Mouse (Mus musculus): ENCODE measurements at regions not wholly inside any gene's neighbourhood (a gene's known extent, or its start where the extent isn't known, plus 50 kb on each side); places are given as distances from the start of the nearest gene placed in this dataset.
"Not testable (repeated sequence)": the region's sequence is repeated elsewhere in the genome, so short reads cannot be mapped to it uniquely, and the experiment has no call there.

DNA sequence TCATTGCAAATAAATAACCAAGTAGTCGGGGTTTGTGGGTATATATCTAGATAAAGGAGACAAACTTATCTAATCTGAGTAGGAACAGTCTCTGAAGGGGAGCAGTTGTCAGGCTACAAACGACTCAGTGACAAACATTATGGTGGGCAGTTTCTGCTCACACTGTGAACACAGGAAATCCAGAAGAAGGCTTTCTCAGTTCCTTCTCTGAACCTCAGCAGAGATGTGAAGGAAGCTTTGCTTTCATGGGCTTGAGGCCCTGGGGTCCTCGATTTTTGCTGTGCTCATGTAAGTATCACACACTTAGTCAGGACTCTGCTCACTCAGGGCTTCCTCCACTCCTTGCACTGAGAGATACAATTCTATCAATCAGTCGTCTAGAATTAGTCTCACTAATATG is 994.7 kb upstream of the Foxg1 start:
- Histone ChIP-seq H3K4me3 (ENCODE audit: low read length) (no peak overlapping the region), H3K9me3 (ENCODE audit: low read length) (no peaks in the 10 kb centered on the region), H3K4me2 (replicated peaks; ENCODE audit: low read depth, low read length) (no peak overlapping the region), H3K9ac (replicated peaks; ENCODE audit: low read length) (no peak overlapping the region), H3K4me1 (ENCODE audit: insufficient read depth, low read length) (no peaks in the 10 kb centered on the region), H3K27me3 (ENCODE audit: insufficient read depth, low read length) (no peaks in the 10 kb centered on the region), H3K27ac (ENCODE audit: low read length) (no peak overlapping the region), H3K36me3 (ENCODE audit: insufficient read depth, low read length) (no peaks in the 10 kb centered on the region)
- ATAC-seq (ENCODE audit: low FRiP score, low TSS enrichment): no peak
- WGBS: 69% methylated on average over 4 of the region's 4 CpGs

DNA sequence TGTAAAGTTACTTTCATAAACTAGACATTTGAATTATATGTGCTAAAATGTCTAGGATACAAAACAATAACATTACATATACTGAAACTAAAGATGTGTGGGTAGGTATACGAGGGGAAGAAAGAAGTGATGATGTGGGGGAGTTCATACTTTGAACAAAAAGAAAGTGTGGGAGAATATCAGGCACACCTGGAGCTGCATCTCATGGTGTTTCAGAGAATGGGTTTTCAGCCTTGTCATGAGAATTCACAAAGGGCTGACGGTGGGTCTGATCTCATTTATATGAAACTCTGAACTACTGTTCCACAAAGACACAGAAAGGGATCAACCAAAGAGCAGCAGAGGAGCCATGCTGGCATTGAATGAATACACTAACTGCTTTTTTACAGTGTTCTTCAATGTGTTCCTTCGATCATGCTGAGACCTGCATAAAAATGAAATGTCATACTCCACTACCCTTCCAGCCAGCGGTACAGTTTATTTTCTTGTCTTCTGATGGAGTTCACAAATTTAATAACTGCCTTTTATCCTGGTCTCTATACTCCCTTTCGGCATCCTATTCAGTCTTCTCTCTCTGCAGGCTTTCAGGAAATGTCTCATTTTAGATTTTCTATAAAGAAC is 994.2 kb upstream of the Foxg1 start:
- Histone ChIP-seq H3K9ac (replicated peaks; ENCODE audit: low read length) (no peak overlapping the region), H3K4me1 (ENCODE audit: insufficient read depth, low read length) (no peaks in the 10 kb centered on the region), H3K4me3 (ENCODE audit: low read length) (no peak overlapping the region), H3K4me2 (replicated peaks; ENCODE audit: low read depth, low read length) (no peak overlapping the region), H3K36me3 (ENCODE audit: insufficient read depth, low read length) (no peaks in the 10 kb centered on the region), H3K27ac (ENCODE audit: low read length) (no peak overlapping the region), H3K27me3 (ENCODE audit: insufficient read depth, low read length) (no peaks in the 10 kb centered on the region), H3K9me3 (ENCODE audit: low read length) (no peaks in the 10 kb centered on the region)
- WGBS: 78% methylated on average over 5 of the region's 5 CpGs
- no peak for ATAC-seq (ENCODE audit: low FRiP score, low TSS enrichment)

DNA sequence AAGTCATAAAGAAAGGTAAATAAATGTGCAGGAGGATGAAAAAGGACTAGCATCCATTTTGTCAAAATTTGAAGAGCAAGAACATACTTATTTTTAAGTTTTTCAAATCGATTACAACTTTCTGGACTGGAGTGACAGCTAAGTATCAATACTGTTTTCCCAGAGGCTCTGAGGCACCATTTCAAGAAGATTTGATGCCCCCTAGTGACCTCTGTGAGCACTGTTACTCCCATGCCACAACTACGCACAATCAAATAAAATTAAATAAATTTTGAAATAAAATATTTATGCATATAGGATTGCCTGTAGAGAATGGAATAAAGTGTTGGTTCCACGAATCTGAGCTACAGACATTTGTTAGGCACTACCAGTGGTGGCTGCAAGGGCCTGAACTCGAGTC is 991.5 kb upstream of the Foxg1 start:
- H3K27ac ChIP-seq (ENCODE audit: low read length): no peak overlapping the region
- ATAC-seq (ENCODE audit: low FRiP score, low TSS enrichment): no peak
- H3K4me3 ChIP-seq (ENCODE audit: low read length): no peak overlapping the region
- H3K4me1 ChIP-seq (ENCODE audit: insufficient read depth, low read length): no peaks in the 10 kb centered on the region
- H3K27me3 ChIP-seq (ENCODE audit: insufficient read depth, low read length): no peaks in the 10 kb centered on the region
- H3K9me3 ChIP-seq (ENCODE audit: low read length): no peaks in the 10 kb centered on the region
- no peak overlapping the region for H3K4me2 ChIP-seq (replicated peaks; ENCODE audit: low read depth, low read length)
- H3K9ac ChIP-seq (replicated peaks; ENCODE audit: low read length): no peak overlapping the region
- no peaks in the 10 kb centered on the region for H3K36me3 ChIP-seq (ENCODE audit: insufficient read depth, low read length)
- 70% methylated on average over 4 of the region's 4 CpGs for WGBS

DNA sequence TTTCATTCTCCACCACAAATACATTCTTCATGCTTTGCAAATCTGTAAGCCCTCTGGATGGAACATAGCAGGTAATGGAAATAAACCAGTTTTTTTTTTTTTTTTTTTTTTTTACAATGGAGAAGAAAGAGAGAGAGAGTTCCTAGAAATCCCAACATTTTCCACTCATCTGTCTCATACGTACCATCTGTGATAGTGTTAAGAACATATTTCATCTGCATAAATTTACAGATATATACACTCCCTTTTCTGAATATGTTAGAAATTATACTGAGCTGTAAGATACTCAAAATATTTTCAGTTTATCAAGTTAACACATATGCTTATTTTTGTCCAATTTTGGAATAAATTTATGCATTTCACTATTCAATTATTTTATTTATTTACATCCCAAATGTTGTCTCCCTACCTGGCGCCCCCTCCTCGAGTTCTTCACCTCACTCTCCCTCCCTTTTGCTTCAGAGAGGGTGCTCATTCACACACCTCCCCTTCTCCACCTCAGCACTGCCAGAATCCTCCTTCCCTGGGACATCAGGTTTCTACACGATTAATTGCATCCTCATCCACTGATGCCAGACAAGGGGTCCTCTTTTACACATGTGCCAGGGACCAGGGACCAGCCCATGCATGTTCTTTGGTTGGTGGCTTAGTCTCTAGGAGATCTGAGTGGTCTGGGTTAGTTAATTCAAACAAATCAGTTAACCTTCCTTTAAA is 943.0 kb upstream of the Foxg1 start:
- H3K27ac ChIP-seq (ENCODE audit: low read length): no peak overlapping the region
- no peaks in the 10 kb centered on the region for H3K27me3 ChIP-seq (ENCODE audit: insufficient read depth, low read length)
- no peak for ATAC-seq (ENCODE audit: low FRiP score, low TSS enrichment)
- no peaks in the 10 kb centered on the region for H3K36me3 ChIP-seq (ENCODE audit: insufficient read depth, low read length)
- no peak overlapping the region for H3K4me3 ChIP-seq (ENCODE audit: low read length)
- H3K9me3 ChIP-seq (ENCODE audit: low read length): no peaks in the 10 kb centered on the region
- no peak overlapping the region for H3K9ac ChIP-seq (replicated peaks; ENCODE audit: low read length)
- WGBS: 63% methylated on average over 4 of the region's 4 CpGs
- no peaks in the 10 kb centered on the region for H3K4me1 ChIP-seq (ENCODE audit: insufficient read depth, low read length)
- no peak overlapping the region for H3K4me2 ChIP-seq (replicated peaks; ENCODE audit: low read depth, low read length)

DNA sequence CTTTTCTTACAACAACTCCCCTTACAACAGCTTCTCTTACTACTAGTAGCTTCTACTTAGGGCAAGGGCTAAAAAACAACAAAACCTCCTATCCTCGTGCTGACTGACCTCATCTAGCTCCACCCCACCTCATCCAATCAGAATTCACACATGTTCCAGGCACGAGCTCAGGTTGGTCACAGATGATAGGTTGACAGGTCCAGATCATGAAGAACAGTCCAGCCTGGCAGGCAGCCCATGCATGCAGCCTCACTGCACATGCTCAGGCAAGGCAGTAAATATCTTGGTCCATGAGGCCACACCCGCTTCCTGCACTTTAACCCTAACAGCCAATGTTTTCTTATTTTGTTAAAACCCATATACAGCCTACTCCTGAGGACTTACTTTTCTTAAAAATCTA is 933.7 kb upstream of the Foxg1 start:
- H3K4me3 ChIP-seq (ENCODE audit: low read length); H3K36me3 ChIP-seq (ENCODE audit: insufficient read depth, low read length); H3K9me3 ChIP-seq (ENCODE audit: low read length); H3K4me1 ChIP-seq (ENCODE audit: insufficient read depth, low read length); H3K4me2 ChIP-seq (replicated peaks; ENCODE audit: low read depth, low read length); ATAC-seq (ENCODE audit: low FRiP score, low TSS enrichment); H3K27ac ChIP-seq (ENCODE audit: low read length); H3K27me3 ChIP-seq (ENCODE audit: insufficient read depth, low read length); H3K9ac ChIP-seq (replicated peaks; ENCODE audit: low read length): not testable (repeated sequence)
- 60% methylated on average over 3 of the region's 3 CpGs for WGBS

DNA sequence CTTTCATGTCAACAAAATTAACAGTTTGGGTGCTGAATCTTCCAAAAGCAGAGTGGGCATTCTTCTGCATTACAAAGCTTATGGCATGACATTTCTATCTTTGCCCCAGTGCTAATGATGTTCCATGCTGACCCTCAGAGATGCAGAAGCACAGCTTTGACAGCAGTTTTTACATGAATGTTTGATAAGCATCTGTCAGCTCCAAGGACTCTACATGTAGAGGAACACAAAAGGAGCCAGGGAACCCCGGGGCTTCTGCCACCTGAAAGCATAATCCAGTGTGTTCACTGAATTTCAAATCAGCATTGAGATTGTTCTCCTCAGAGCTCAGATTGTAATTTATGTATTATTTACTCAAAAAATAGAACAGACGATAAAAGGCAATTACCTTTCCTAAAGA is 920.1 kb upstream of the Foxg1 start:
- no peak for ATAC-seq (ENCODE audit: low FRiP score, low TSS enrichment)
- H3K27ac ChIP-seq (ENCODE audit: low read length): no peak overlapping the region
- H3K36me3 ChIP-seq (ENCODE audit: insufficient read depth, low read length): no peaks in the 10 kb centered on the region
- H3K4me3 ChIP-seq (ENCODE audit: low read length): no peak overlapping the region
- H3K4me1 ChIP-seq (ENCODE audit: insufficient read depth, low read length): no peaks in the 10 kb centered on the region
- WGBS: 52% methylated on average over 2 of the region's 2 CpGs
- no peaks in the 10 kb centered on the region for H3K27me3 ChIP-seq (ENCODE audit: insufficient read depth, low read length)
- no peak overlapping the region for H3K9ac ChIP-seq (replicated peaks; ENCODE audit: low read length)
- no peak overlapping the region for H3K4me2 ChIP-seq (replicated peaks; ENCODE audit: low read depth, low read length)
- H3K9me3 ChIP-seq (ENCODE audit: low read length): no peaks in the 10 kb centered on the region

DNA sequence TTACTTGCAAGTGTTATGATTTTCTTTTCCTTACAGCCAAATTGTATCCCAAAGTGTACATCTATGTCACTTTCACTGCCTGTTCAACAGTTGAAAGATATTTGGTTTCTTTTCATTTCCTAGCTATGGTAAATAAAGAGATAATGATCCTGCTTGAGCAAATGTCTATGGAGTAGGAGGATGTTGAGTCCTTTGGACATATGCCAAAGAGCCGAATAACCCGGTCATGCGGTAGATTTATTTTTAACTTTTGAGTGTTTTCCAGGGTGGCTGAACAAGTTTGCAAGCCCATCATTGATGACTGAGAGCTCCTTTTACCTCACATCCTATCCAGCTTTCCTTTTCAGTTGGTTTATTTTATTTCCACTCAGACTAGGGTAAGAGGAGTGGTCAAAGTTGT is 881.7 kb upstream of the Foxg1 start:
- no peak overlapping the region for H3K4me3 ChIP-seq (ENCODE audit: low read length)
- H3K9me3 ChIP-seq (ENCODE audit: low read length): no peaks in the 10 kb centered on the region
- no peaks in the 10 kb centered on the region for H3K4me1 ChIP-seq (ENCODE audit: insufficient read depth, low read length)
- H3K27me3 ChIP-seq (ENCODE audit: insufficient read depth, low read length): no peaks in the 10 kb centered on the region
- WGBS: 61% methylated on average over 3 of the region's 3 CpGs
- ATAC-seq (ENCODE audit: low FRiP score, low TSS enrichment): no peak
- H3K27ac ChIP-seq (ENCODE audit: low read length): no peak overlapping the region
- no peaks in the 10 kb centered on the region for H3K36me3 ChIP-seq (ENCODE audit: insufficient read depth, low read length)
- no peak overlapping the region for H3K9ac ChIP-seq (replicated peaks; ENCODE audit: low read length)
- H3K4me2 ChIP-seq (replicated peaks; ENCODE audit: low read depth, low read length): peak overlapping the region; percentile 15; the same call in 1 of the 2 replicates

DNA sequence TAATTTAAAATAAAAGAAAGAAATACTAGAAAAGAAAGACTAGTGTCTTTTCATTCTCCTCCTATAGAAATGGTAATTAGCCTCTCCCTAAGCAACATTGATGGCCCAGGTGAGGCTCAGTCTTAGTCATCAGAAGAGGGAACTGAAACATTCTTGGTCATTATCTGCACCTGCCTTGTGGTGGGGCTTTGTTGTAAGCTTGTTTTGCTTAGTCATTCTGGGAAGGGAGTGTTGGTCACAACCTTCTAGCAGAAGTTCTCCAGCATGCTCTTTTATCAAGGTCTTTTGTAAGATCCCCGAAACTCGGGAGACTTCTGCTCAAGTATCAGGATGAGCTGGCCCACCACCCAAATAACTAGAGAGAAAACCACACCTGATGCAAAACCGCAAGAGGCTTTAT is 870.9 kb upstream of the Foxg1 start:
- WGBS: 90% methylated on average over 3 of the region's 3 CpGs
- Histone ChIP-seq H3K4me1 (ENCODE audit: insufficient read depth, low read length) (no peaks in the 10 kb centered on the region), H3K9ac (replicated peaks; ENCODE audit: low read length) (no peak overlapping the region), H3K4me3 (ENCODE audit: low read length) (no peak overlapping the region), H3K36me3 (ENCODE audit: insufficient read depth, low read length) (no peaks in the 10 kb centered on the region), H3K27me3 (ENCODE audit: insufficient read depth, low read length) (no peaks in the 10 kb centered on the region), H3K9me3 (ENCODE audit: low read length) (no peaks in the 10 kb centered on the region), H3K27ac (ENCODE audit: low read length) (no peak overlapping the region), H3K4me2 (replicated peaks; ENCODE audit: low read depth, low read length) (no peak overlapping the region)
- no peak for ATAC-seq (ENCODE audit: low FRiP score, low TSS enrichment)

DNA sequence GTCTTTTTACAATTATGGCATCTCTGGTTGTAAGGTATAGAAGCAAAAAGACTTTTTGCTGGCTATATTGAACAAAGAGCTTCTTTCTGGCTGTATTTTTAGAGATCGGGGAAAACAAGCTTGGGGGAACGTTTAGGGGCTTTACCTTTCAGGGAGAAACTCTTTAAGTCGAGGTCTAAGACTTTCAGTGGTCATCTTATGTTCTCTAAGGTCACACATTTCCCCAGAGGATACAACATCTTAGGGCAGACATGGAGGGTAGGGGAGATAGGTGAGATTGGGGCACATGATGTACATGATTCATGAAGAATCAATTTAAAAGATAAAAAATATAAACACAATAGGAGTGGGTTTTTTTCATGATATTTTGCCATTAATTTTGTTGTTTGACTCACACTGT is 870.2 kb upstream of the Foxg1 start:
- no peak overlapping the region for H3K4me2 ChIP-seq (replicated peaks; ENCODE audit: low read depth, low read length)
- no peaks in the 10 kb centered on the region for H3K27me3 ChIP-seq (ENCODE audit: insufficient read depth, low read length)
- no peak overlapping the region for H3K9ac ChIP-seq (replicated peaks; ENCODE audit: low read length)
- H3K4me3 ChIP-seq (ENCODE audit: low read length): no peak overlapping the region
- H3K4me1 ChIP-seq (ENCODE audit: insufficient read depth, low read length): no peaks in the 10 kb centered on the region
- no peak for ATAC-seq (ENCODE audit: low FRiP score, low TSS enrichment)
- H3K27ac ChIP-seq (ENCODE audit: low read length): no peak overlapping the region
- H3K9me3 ChIP-seq (ENCODE audit: low read length): no peaks in the 10 kb centered on the region
- WGBS: 79% methylated on average over 3 of the region's 3 CpGs
- no peaks in the 10 kb centered on the region for H3K36me3 ChIP-seq (ENCODE audit: insufficient read depth, low read length)

DNA sequence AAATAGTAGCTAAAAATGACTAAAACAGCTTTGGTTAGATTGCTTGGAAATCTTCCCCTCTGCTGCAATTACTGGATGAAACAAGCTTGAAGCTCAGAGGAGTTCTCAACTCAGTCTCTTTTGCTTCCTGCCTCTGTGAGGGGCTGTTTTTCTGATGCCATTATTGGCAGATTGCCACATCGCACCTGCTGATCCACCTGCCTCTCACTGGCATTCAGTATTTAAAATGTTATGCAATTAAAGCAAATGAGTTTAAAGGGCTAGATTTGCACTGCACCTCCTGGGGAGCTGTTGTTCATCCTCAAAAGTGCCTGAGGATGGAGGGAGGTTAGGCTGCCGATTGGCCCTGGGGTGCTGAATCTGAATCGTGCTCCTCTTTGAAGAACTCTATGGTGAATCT is 860.5 kb upstream of the Foxg1 start:
- Histone ChIP-seq H3K9ac (replicated peaks; ENCODE audit: low read length) (no peak overlapping the region), H3K27ac (ENCODE audit: low read length) (no peak overlapping the region), H3K36me3 (ENCODE audit: insufficient read depth, low read length) (no peaks in the 10 kb centered on the region), H3K27me3 (ENCODE audit: insufficient read depth, low read length) (no peaks in the 10 kb centered on the region), H3K9me3 (ENCODE audit: low read length) (no peaks in the 10 kb centered on the region), H3K4me1 (ENCODE audit: insufficient read depth, low read length) (no peaks in the 10 kb centered on the region), H3K4me2 (replicated peaks; ENCODE audit: low read depth, low read length) (no peak overlapping the region), H3K4me3 (ENCODE audit: low read length) (no peak overlapping the region)
- ATAC-seq (ENCODE audit: low FRiP score, low TSS enrichment): no peak
- 57% methylated on average over 3 of the region's 3 CpGs for WGBS

Data from kidney, embryonic 16.5 days (tissue).